Mouse (Mus musculus) adrenal gland, postnatal 4 days (tissue): ENCODE measurements at regions not wholly inside any gene's neighbourhood (a gene's known extent, or its start where the extent isn't known, plus 50 kb on each side); places are given as distances from the start of the nearest gene placed in this dataset.

Source experiments
- DNase-seq, 2 experiments: peaks; one replicate each; pipeline ENCODE4 v3.0.0; 2021 to 2022; ENCODE audit warnings: low spot score in 2 of 2, mixed read lengths in 2 of 2

GRCm38 (mm10) chr3:144137483-144137882, 67.5 kb downstream of the Lmo4 start:
- no peak for DNase-seq

DNA sequence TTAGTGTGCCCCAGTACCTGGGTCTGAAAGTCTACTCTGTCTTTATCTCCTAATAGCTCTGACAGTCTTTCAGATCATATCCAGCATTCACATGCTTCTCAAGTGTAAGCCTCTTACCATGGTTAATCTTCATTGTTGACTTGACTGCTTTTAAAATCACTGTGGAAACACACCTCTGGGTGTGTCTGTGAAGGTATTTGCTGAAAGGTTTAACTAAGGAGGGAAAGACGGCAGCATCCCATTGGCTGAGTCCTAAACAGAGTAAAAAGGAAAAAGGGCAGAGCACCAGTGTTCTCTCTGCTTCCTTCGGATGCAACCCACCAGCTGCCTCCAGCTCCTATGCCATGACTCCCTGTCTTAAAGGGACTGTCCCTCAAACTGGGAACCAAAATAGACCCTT, 68.6 kb downstream of the Lmo4 start:
- no peak for DNase-seq

DNA sequence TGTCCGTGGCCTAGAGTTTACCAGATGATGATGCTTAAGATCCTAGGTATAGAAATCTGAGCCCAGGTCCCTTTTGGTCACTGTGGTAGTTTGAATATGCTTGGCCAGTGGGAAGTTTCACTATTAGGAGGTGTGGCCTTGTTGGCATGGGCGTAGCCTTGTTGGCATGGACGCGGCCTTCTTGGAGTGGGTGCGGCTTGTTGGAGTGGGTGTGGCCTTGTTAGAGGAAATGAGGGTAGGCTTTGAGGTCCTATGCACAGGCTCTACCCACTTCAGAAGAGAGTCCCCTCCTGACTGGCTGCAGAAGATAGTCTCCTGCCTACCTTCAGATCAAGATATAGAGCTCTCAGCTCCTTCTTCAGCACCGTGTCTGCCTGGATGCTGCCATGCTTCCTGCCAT, 69.4 kb downstream of the Lmo4 start:
- DNase-seq, result no peak

DNA sequence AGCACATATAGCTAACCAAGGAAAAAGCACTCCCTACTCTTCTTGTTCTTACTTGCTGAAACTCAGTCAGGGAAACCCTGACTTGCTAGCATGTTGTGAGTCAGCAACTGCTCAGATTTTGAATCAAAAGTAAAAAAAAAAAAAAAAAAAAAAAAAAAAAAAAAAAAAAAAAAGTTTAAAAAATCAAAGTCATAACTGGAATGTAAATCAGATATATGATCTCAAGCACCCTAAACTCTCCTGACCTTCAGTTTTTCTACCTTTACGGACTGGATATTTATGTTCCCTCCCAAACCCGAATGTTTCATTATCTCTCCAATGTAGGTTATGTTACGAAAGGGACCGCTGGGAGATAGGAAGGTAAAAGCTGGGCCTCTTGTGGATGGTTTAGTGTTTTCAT, 77.0 kb downstream of the Lmo4 start:
- no peak for DNase-seq

GRCm38 (mm10) chr3:144124353-144124752, 80.7 kb downstream of the Lmo4 start:
- no peak for DNase-seq

- DNase-seq, result no peak
Observed at GRCm38 (mm10) chr3:144123361-144124072, 81.5 kb downstream of the Lmo4 start.

DNA sequence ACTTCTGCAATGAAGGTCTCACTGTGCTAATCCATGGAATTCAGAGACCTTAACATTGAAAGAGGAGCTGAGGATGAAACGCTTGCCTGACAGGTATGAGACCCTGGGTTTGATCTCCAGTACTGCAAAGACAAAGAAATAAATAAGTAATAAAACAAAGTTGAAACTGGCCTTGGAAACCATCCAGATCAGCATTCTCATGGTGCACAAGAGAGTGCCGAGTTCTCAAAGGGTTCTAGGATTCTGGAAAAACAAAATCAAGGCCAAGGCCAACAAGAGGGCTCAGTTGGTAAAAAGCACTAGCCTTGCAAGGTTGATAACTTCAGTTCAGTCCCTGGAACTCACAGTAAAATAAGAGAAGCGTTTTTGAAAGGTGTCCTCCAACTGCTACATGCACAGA, 85.9 kb downstream of the Lmo4 start:
- DNase-seq, result no peak

DNA sequence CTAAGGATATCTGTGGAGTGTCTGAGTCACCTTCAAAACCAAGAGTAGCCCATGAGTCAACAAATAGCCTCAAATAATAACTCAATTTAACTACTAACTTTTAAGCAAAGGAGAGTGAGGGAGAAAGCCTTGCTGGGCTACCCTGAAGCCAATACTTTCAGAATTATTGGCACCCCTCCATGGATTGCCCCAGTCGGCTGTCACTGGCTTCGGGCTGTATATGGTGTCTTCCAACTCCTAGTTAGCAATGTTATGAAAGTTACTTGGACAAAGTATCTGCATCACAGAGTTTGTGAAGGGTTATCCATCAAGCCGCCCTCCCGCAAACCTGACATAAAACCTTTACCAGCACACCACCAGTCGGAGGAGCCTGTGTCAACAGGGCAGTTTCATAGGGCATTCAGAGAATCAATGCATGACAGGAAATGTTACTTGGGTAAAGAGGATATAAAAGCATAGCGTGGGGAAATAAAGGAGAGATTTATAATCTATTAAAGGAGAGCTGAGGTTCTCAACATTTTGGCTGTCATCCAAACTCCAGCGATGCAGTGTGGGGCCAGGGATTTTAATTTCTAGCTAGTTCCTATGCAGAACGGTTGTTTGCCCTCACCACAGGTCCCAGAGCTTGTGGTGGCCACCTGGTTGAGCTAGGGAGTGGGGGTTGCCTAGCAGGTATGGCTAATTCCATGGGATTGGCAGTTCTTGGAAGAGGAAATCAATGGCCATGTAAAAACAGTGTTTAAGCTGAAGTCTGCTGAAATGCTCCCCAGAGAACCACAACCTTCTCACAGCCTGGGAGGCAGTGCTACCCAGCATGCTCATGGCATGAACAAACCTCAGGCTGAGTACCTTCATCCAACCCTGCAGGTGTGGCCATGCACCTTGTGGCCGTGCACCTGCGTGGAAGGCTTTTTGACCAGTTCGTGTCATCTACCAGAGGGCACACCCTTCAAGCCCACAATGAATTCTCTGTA, 91.1 kb downstream of the Lmo4 start:
- no peak for DNase-seq

GRCm38 (mm10) chr3:144110331-144111080, 94.5 kb downstream of the Lmo4 start:
- DNase-seq, result no peak

GRCm38 (mm10) chr3:144109769-144110168, 95.3 kb downstream of the Lmo4 start:
- DNase-seq, result no peak

DNA sequence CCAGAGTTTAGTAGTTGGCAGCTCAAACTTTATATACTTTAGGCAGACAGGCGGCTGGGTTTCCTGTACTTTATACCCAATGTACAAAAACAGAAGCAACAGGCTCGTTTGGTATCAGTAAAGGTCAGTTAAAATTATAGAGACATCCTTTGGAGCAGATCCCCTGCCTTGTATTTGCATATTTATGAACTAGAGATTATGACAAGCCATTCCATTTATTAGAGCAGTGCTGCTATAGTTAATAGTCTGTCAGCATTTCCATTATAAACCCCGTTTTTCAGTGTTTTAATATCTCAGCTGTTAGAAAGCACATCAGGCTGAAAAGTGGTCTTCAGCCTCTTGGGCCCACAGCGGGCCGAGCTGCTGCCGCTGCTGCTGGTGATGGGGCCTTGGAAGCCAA, 96.7 kb downstream of the Lmo4 start:
- DNase-seq, result no peak

DNA sequence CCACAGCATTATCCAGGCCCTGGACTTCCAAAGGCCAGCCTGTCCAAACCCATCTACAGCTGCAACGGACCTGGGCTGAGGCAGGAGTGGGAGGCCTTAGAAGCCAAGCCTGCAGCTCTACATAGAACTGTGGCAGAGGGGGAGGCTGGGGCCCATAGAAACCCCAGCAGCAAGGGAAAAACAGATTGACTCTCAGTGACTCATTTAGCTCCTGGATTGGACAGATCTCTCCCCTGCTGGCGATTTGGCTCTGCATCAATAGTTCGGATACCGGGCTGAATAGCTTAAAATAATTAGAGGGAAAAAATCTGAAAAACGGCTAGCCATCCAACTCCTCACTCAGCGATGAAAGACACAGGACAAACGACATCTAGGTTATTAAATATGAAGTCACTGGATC, 97.4 kb downstream of the Lmo4 start:
- no peak for DNase-seq

GRCm38 (mm10) chr3:144104366-144104765, 100.7 kb downstream of the Lmo4 start:
- no peak for DNase-seq

- DNase-seq, result no peak
Observed at GRCm38 (mm10) chr3:144099444-144099843, 105.6 kb downstream of the Lmo4 start.

DNA sequence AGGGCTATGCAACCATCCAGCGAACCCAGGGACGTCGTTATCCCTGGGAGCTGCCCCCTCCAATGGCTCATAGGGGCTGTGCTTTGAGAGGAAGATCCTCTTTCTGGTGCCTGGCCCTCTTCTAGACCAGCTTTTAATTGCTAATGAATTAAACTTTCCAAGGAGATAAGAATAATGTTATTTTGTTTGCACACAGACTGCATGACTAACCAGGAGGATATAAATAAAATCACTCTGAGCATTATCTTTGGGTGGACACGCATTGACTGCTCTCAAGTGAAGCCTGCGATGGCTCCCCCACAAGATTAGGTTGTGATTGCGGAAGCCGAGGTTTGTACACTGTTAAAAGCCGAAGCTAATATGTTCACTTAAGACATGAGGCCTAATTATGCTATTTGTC, 106.3 kb downstream of the Lmo4 start:
- no peak for DNase-seq

GRCm38 (mm10) chr3:144091231-144091630, 113.8 kb downstream of the Lmo4 start:
- no peak for DNase-seq

DNA sequence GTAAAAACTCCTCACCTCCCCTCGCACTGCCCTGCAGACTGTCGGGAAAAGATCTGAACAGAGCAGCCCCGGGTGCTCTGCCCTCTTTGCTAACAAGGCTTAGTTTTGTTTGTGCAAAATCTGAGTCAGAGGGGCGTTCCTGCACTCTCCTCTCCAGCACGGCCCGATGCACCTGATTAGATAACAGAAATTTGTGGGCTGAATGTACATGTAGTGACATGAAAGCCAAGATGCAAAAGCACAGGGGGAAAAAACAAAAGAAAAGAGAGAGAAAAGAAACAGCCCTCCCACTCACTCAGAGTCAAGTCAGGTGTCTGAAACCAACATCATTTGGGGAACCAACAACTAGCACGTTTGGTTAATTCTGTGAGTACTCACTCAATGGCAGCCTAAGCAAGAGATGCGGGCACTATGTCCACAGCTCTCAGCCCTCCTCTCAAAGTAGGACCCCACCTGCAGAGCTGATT, 115.2 kb downstream of the Lmo4 start:
- DNase-seq, result no peak

DNA sequence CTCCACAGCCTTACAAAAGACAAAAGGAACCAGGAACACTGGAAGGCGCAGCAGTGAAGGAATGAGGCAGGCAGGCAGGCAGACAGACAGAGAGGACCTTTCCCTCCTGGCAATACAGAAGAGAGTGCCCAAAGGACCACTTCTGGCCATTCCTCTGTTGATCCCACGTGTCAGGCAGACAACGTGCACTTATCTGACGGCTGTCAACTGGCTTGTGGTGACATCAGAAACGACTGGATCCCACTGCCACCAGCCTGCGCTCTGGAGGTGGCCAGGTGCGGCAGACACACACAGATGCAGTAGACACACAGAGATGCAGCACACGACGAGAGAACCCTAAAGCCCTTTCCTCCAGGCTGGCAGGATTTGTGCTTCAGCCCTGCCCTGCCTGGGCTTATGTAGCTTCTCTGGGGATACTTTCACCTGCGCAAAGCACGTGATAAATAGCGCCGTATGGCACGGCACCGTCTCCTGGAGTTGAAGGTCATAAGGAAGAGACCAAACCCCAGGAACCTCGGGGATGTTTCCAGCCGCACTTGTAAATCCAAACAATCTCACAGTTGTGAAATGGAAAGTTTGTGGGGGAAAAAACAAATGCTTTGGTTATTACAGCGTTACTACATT, 116.6 kb downstream of the Lmo4 start:
- no peak for DNase-seq

GRCm38 (mm10) chr3:144087771-144088170, 117.2 kb downstream of the Lmo4 start:
- DNase-seq, result no peak

- DNase-seq, result no peak
Observed at GRCm38 (mm10) chr3:144086176-144086575, 118.8 kb downstream of the Lmo4 start.

DNA sequence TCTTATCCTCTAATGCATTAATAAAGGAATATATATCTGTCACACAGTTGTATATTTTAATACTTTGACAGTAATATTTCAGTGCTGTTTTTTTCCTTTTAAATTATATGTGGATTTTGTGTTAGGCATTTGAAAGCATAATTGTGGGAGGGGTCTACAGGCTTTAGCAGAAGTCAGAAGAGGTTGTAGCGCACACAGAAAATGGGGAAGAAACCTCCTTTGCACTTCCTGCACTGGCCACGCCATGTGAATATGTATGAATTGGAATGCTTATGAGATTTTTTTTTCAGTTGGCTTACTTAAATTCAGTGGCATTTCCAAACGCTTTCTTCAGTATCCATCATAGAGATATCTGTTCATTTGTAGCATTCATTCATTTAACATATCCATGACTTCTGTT, 125.1 kb downstream of the Lmo4 start:
- no peak for DNase-seq
